Mouse (Mus musculus): Measurements from ENCODE around the gene Gm7534.
A peak's percentile ranks its signal among the peaks of the same experiment; 100 is the strongest.
"Not testable (repeated sequence)": the region's sequence is repeated elsewhere in the genome, so short reads cannot be mapped to it uniquely, and the experiment has no call there.

Gene Gm7534

DNA sequence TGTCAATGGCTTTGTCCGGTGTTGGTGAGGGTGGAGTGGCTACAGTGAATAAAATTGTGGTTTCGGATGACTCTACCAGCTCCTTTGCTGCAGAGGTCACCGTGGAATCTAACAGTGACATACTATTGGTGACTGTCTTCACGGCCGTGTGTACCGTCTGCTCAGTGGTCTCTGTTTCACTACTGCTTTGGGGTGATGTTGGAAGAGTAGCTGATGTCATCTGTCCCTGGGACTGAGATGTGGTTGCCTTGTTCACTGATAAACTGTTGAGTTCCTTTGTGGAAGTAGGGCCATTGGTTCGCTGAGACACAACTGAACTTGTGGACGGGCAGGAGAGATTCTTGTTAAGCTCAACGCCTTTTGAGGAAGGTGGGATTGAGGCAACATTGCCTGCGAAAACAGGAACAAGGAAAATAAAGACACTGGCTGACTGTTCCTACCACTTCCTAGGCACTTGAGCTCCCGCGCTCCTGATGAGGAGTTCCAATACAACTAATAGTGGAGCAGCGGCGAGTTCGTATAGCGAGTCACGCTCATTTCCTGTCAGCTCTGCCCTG, 614 bp upstream of the Gm7534 start:
- DNase-seq (ENCODE audit: low spot score in 2 of 2), result no peak

DNA sequence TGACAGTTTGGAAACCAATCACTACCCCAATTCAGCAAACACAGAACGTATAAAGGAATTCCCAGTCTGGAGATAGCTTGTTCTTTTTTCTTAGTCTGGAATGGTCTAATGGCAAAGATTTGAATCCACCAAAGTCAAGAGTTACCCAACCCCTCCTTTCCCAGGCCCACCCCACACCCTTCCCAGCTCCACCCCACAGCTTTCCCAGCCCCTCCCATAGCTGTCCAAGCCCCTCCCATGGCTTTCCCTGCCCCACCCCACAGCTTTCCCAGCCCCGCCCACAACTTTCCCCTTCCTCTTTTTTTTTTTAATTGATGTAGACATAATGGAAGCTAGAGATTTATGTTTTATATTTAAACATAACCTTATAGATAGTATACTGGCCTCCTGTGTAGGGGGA, 3.4 kb downstream of the Gm7534 start:
- DNase-seq (ENCODE audit: low spot score in 2 of 2), result no peak

DNA sequence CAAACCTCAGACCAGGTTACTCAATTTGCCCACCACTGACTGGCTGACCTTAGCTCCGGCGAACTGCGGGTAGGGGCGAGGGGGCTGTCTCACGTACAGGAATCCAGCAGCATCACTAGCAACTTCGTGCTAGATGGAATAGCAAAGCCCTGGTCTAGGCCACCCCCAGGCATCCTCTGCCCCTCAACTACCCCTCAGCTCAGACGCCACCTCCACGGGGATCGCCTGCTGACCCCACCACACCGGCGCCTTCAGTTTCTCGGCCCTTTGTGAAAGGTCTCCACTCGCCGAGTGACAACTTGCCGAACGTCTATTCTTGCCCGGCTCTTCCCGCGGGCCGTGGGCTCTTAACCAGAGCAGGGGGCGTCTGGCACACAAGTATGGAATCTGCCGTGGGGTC, 16.5 kb downstream of the Gm7534 start:
- peak in 1 of 2 experiments; percentile 8 for DNase-seq (ENCODE audit: low spot score in 2 of 2)

DNA sequence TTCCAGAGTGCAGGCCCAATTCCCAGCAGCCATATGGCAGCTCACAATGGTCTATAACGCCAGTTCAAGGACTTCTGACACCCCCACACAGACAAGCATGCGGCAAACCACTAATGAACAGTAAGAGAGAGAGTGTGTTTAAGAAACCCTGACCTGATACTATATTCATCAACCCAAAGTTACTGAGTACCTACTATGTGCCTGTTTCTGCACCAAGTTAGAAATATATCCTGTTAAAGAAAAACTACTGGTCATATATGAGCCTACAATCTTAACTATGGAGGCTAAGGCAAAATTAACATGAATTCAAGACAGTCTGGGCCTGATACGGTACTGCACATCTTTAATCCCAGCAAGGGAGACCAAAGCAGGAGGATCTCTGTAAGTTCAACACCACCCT, 17.2 kb downstream of the Gm7534 start:
- no peak for DNase-seq (ENCODE audit: low spot score in 2 of 2)

DNA sequence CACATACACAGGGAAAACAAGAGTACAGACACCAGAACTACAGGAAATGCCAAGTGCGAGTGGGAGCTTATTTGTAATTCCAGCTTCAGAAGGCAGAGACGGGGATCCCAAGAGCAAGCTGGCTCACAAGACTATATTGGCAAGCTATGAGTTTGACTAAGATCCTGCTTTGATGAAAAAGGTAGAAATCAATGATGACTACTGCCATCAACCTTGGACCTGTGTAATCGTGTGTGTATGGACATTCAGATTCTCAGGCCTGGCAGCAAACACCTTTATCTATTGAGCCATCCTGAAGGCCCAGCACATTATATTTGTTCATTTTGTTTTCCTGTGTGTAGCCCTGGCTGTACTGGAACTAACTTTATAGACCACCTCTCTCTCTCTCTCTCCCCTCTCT, 19.1 kb downstream of the Gm7534 start:
- DNase-seq (ENCODE audit: low spot score in 2 of 2), result no peak

DNA sequence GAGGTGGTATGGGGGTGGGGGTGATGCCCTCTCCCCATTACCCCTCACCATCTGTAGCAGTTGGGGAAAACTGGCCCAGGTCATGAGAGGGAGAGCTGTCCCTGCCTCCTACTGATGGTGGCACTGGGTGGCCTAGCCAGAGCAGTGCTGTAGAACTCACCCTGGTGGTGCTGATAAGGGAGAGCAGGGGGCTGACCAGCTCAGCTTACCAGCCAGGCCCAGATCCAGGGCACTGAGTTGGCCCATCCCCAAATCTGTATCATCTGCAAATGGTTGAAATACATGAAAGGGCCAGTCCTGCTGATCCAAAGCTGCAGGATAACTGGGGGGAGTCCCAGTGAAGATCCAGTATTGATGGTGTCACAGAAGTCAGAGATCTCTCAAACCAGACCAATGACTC, 21.0 kb downstream of the Gm7534 start:
- no peak for DNase-seq (ENCODE audit: low spot score in 2 of 2)

DNA sequence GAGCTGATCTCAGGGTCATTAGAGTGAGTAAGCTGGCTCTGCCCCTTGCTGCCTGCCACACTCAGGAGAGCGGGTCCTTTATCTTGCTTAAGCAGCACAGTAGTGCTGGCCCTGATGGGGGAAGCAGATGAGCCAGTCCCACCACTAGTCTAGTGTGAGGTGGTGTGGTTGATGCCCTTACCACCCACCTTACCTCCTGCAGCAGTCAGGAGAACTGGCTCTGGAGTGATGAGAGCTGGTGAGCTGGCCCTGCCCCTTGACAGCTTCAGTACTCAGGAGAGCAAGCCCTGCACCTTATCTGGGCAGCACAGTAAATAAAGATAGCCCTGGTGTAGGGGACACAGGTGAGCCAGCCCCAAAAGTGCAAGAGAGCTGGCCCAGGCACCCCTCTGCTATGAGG, 21.7 kb downstream of the Gm7534 start:
- DNase-seq (ENCODE audit: low spot score in 2 of 2), result no peak

DNA sequence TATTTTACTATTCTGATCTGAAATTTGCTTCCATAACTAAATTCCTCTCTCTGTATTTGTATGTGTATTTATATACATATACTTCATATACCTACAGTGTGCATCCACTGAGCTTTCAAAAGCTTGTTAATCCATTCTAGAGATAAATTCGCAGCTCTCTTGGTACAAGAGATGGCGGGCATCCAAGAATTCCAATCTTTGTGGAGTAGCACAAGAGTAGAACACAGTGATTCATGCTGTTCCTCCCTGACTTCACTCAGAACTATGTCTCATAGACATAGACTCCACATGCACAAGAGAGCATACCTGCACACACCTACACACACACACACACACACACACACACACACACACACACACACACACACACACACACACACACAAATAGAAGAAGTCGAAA, 30.4 kb downstream of the Gm7534 start:
- DNase-seq (ENCODE audit: low spot score in 2 of 2), result no peak

DNA sequence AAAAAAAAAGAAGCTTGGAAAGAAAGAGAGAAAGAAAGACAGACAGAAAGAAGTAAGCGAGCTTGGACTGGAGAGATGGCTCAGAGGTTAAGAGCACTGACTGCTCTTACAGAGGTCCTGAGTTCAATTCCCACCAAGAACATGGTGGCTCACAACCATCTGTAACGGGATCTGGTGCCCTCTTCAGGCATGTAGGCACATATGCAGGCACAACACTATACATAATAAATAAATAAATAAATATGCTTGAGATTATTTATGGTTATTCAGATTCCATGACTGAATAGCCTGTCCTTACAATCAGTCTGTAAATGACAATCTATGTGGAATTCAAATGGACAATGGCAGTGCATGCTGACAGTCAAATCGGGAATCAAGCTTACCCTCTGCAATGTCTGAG, 35.9 kb downstream of the Gm7534 start:
- DNase-seq (ENCODE audit: low spot score in 2 of 2), result no peak

DNA sequence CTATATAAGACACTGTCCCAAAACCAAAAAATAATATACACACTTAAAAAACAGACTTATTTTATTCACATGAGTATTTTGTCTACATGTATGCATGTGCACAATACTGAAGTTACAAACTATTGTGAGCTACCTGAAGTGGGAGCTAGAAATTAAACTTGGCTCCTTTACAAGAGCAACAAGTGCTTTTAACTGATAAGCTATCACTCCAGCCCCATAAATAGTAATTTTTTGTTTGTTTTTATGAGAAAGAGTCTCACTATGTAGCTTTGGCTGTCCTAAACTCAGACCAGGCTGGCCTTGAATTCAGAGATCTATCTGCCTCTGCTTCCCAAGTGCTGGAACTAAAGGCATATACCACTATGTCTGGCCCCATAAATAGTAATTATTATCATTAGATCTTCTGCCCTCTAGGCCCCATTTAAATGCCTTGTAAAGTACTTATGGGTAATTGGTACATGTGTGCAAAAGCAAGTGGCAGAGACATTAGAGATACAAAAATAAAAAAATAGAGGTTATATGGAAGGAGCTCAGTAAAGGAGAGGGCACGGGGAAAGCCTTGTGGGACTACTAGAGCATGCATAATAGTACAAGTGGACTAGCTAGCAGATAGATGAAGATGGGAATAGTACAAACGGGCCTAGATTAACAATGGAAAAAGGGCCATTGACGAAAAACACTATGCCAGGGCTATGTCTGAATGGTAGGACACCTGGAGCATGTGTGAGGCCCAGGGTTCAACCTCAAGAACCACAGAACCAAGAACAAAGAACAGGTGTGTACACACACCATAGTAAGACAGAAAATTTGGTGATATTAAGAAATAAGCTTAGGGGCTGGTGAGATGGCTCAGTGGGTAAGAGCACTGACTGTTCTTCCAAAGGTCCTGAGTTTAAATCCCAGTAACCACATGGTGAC, 37.0 kb downstream of the Gm7534 start:
- no peak for DNase-seq (ENCODE audit: low spot score in 2 of 2)

DNA sequence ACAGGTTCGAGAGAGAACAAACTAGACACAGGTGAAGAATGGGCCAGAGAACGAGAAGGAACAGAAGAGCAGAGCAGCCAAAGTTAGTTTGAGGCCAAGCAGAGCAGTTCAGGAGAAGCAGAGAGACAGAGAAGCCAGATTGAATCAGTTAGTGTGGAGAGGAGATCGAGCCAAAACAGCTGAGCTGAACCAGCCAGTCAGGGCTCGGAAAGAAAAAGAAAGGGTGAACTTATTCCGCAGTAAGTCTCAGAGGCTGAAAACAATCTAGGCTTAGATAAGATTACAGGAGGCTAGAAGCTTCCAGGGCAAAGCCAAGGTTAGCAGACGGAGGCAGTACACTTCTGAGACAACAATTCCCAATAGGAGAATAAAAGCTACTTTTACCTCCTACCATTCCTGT, 37.8 kb downstream of the Gm7534 start:
- DNase-seq (ENCODE audit: low spot score in 2 of 2), result no peak

DNA sequence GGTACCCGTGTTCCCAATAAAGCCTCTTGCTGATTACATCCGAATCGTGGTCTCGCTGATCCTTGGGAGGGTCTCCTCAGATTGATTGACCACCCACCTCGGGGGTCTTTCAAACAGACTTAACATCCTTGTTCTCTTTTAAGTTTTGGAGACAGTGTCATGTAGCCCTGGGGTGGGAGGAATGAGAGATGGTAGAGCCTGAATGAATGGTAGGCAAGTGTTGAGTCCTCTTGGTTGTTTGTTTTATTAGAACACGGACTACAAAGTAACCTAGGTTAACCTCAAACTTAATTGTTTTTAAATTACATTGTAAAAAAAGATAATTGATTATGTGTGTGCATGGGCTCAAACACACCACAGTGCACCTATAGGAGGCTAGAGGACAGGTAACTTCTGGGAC, 38.2 kb downstream of the Gm7534 start:
- DNase-seq (ENCODE audit: low spot score in 2 of 2), result no peak

DNA sequence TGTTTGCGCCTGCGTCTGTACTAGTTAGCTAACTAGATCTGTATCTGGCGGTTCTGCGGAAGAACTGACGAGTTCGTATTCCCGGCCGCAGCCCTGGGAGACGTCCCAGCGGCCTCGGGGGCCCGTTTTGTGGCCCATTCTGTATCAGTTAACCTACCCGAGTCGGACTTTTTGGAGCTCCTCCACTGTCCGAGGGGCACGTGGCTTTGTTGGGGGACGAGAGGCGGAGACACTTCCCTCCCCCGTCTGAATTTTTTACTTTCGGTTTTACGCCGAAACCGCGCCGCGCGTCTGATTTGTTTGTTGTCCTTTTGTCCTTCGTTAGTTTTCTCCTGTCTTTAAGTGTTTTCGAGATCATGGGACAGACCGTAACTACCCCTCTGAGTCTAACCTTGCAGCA, 42.7 kb downstream of the Gm7534 start:
- DNase-seq (ENCODE audit: low spot score in 2 of 2), result not testable (repeated sequence)

DNA sequence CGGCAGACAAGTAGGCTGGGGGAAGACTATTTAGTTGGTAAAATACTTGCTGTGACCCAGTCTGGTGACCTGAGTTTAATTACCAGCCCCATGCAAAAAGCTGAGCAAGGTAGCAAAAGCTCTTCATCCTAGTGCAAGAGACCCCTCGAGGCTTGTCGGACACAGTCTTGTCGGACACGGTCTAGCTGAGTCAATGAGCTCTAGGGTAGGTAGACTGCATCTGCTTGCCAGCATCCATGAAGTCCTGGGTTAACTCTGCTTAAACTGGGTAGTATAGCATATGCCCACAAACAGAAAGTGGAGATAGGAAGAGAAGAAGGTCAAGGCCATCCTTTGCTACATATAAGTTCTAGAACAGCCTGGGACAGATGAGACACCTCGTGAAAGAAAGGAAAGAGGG, 44.0 kb downstream of the Gm7534 start:
- no peak for DNase-seq (ENCODE audit: low spot score in 2 of 2)

DNA sequence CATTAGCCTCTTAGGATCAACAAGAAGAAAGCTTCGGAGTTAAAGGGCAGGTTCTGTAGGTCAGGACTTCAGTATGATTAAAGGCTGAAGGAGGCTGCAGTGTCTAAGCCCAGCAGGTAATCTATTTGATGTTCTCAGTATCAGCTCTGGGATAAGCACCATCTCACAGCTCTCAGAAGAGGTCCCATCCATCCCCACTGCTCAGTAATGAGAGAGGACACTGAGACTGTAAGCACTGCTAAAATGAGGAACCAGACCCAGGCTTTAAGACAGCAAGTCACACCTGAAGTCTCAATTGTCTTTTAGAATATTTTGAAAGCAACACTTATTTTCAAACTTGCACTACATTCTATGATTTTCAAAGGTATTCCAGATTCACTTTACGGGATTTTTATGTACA, 45.2 kb downstream of the Gm7534 start:
- DNase-seq (ENCODE audit: low spot score in 2 of 2), result no peak

DNA sequence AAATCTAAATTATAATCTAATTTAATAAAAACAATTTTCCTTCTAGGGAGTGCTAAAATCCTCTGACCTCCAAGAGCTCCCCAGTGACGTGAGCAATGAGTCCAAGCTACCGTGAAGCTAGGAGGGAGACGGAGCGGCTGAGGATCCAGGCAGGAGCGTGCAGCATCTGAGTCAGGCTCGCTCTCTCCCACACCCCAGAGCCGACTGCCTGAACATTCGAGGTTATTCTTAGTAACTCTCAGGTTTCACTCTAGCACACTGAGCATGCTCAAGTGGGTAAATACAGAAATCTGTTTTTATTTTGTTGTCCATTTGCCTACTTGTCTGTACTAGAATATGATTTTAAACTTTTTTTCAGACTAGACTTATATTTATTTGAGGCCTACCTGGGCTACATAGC, 46.1 kb downstream of the Gm7534 start:
- DNase-seq (ENCODE audit: low spot score in 2 of 2), result no peak

DNA sequence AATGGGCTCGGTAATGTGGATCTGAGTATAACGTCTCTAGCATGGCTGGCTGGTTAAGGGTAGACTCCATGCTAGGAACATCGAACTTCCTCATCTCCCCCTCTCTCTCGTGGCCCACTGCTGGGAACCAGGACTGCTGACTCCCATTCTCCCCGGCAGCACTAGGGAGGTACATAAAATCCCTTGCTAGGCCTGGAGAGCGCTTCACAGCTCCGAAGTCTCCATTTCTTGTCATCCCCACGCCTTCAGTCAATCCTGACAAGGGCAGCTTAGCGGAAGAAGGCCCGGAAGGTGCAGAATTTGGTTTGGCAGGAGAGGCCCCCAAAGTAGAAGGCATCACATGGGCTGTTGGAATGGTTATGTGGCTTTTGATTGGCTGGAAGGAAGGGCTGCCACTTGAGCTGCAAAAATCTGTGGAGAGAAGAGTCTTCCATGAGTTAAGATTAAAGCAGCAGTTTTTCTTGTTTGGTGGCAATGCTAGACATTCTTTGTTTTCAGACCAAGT, 46.8 kb downstream of the Gm7534 start:
- DNase-seq (ENCODE audit: low spot score in 2 of 2), result no peak

DNA sequence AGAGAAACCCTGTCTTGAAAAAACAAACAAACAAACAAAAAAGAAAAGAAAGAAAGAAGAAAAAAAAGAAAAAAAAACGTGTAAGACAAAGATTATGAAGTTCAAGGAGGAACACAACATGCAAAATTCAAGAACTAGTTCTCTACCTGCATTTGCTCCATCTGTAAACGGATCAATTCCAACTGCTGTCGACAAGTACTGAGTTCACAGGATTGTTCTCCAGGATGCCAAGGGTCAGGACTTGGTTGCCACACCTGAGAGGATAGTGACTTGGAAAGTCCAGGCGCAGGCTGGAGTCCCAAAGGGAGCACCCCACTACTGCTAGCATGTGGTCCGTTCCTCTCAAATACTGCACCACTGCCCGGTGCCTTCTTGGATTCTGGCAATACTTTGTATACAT, 47.3 kb downstream of the Gm7534 start:
- DNase-seq (ENCODE audit: low spot score in 2 of 2), result no peak

DNA sequence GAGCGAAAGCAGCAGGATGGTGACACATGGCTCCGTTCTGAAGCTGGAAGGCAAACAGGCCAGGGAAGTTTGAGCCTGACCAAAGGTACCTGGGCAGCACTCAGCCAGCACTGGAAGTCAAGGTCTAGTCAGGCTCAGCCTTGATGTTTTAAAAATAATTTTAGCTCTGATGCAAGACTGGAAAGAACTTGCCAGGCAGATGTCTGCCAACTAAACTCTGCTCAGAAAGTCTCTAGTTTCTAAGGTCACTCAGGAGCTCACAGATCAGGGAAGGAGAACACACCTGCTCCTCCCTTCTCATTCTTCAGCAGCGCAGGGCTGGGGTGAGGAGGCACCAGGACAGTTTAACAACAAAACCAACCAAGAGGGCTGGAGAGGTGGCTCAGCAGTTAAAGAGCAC, 48.5 kb downstream of the Gm7534 start:
- DNase-seq (ENCODE audit: low spot score in 2 of 2), result no peak

DNA sequence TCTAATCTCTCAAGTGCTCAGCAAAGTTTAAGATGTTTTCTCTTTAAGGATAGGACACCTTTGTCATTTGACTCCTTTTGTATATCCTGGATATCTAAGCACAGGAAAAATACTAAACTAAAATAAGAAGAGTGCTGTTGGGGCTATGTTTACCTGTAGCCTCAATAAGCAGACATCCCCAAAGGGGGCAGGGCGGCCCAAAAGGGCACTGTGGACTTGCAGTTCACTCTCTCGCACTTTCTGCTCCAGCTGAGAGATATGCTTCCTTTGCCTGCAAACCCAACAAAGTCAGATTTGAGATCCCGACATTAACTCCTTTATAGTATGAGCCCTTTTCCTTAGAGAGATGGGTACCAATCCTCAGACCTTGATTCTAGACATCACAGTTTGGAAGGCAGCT, 49.1 kb downstream of the Gm7534 start:
- DNase-seq (ENCODE audit: low spot score in 2 of 2), result no peak

DNA sequence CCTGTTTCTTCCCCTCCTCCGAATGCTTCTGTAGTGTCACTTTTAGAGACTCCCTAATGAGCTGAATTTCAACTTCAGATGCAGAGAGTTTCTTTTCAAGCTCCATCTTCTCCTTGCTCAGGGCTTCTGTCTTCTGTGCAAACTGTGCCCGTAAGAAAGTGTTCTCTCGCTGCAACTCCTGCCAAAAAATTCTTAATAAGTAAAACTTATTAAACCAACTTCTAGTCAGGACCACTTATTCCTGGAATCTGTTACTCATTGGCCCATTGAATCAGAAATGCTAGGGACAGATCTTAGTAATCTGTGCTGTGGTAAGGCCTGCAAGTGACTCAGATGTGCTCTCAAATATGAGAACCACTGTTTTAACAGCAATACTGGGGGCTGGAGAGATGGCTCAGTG, 50.7 kb downstream of the Gm7534 start:
- DNase-seq (ENCODE audit: low spot score in 2 of 2), result no peak

DNA sequence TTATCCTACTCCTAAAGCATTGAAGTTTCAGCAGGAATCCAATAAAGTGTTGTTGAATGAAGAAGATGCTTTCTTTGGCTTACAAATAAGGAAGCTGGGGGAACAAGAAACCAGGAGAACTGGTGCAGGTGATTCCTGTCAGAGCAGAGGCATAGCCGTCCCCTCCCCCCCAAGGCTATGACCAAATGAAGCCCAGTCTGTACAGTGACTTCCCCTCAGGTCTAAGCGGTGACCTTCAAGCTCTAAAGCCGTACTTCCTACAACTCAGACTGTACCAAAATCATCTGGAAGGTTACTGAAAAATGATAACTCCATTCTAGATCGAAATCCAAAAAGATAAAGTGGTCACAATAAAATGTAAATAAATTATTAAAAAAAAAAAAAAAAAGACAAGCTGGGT, 53.4 kb downstream of the Gm7534 start:
- no peak for DNase-seq (ENCODE audit: low spot score in 2 of 2)

DNA sequence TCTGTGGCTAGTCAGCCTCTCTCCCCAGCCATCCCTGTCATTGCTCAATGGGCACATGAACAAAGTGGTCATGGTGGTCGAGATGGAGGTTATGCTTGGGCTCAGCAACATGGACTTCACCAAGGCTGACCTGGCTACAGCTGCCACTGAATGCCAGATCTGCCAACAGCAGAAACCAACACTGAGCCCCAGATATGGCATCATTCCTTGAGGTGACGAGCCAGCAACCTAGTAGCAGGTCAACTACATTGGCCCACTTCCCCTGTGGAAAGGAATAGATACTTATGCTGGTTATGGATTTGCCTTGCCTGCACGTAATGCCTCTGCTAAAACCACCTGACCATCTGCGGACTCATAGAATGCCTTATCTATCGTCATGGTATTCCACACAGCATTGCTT, 58.5 kb downstream of the Gm7534 start:
- DNase-seq (ENCODE audit: low spot score in 2 of 2), result not testable (repeated sequence)

Data from frontal cortex, postnatal 14 days (tissue).